Mouse (Mus musculus): ENCODE measurements around the gene Impdh1.

GRCm38 (mm10) chr6:29204932-29205614 is 11.1 kb downstream of the Impdh1 start:
- TF ChIP-seq CTCF (IDR thresholded peaks at IDR 0.05; ENCODE audit: insufficient read depth, low read length) (peak; percentile 96), POLR2A (IDR thresholded peaks at IDR 0.05; ENCODE audit: borderline replicate concordance, extremely low read depth, low read depth, low read length) (no peak)
